Mouse (Mus musculus): ENCODE measurements around the gene Hist1h2ad.
"Not testable (repeated sequence)": the region's sequence is repeated elsewhere in the genome, so short reads cannot be mapped to it uniquely, and the experiment has no call there.

Gene Hist1h2ad

DNA sequence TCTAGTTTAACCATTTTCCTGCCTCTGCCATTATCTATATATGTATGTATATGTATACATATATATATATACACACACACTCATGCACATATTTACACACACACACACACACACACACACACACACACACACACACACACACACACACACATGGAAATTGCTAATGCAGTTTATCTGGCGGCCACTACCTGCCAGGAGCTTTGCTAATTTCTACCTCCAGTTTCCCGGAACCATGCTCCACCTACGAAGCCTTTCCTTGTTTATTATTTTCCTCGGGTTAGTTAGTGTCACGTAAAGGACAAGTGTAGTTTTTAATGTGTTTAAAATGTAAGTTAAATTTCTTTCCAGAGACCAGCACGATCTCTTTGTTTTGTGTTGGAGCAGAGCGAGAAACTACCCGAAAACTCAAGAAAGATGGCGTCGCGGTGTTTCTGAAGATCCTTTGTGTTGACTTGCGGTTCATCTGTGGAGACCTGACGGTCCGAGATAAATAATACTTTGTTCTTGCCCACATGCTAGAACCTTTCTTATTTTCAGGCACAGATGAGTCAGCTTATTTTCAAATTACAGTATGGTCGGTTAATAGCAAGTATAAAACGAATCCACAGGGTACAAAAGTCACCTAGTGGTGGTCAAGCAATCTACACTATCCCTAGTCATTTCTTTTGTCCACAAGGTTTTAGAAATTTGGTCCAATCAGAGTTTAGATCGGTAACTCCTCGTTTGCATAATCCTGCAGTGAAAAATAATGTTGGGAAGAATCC lies 11.3 kb upstream of the Hist1h2ad start:
- peak; percentile 90 for DNase-seq (ENCODE audit: low read depth, low spot score)

GRCm38 (mm10) chr13:23564482-23564881 lies 9.7 kb upstream of the Hist1h2ad start:
- no peak for DNase-seq (ENCODE audit: low read depth, low spot score)

DNA sequence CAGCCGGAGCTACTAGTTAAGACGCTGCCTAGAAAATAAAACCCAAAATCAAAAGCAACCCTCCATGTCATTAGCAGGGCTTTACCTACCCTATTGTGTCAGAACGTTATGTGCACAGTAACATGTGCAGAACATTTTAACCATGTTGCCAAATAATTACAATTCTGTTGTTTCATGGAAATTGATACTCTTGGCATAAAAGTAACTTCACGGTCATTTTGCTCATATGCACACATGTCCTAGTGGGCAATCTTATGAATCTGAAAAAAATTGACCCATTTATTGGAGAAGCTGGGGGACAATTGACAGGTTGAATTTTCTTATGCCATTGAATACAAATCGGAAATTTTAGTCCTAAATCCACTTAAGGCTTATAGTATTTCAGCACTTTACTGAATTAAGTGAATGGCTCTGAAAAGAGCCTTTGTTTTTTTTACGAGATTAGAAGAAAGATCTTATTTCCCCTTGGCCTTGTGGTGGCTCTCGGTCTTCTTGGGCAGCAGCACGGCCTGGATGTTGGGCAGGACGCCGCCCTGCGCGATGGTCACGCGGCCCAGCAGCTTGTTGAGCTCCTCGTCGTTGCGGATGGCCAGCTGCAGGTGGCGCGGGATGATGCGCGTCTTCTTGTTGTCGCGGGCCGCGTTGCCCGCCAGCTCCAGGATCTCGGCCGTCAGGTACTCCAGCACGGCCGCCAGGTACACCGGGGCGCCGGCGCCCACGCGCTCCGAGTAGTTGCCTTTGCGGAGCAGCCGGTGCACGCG lies 3.7 kb upstream of the Hist1h2ad start:
- DNase-seq (ENCODE audit: low read depth, low spot score): peak; percentile 56

DNA sequence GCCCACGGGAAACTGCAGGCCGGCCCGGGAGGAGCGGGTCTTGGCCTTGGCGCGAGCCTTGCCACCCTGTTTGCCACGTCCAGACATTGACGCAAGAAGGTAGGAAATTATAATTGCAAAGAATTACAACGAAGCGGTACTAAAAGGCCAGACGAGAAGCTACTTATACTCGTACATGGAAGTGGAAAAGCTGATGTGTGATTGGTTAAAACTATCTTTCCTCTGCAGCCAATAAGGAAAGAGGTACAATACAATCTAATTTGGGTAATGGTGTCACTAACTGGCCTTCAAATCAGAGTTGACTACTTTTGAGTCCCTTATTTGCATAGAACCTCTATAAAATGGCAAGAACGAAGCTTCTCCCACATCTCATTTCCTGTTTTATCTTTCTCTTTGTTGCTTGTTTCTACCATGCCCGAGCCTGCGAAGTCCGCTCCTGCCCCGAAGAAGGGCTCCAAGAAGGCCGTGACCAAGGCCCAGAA lies 3.1 kb upstream of the Hist1h2ad start, which contains the start of the genes Hist1h2ae and Hist1h2bg:
Gene Hist1h2ae (minus strand): TSS at position 199 of the 482 bp plus-strand sequence.
Gene Hist1h2bg (plus strand): TSS at position 375 of the 482 bp plus-strand sequence.
- DNase-seq (ENCODE audit: low read depth, low spot score): peak; percentile 98

- DNase-seq (ENCODE audit: low read depth, low spot score): peak; percentile 67
Observed at GRCm38 (mm10) chr13:23571504-23572217, 2.5 kb upstream of the Hist1h2ad start.

DNA sequence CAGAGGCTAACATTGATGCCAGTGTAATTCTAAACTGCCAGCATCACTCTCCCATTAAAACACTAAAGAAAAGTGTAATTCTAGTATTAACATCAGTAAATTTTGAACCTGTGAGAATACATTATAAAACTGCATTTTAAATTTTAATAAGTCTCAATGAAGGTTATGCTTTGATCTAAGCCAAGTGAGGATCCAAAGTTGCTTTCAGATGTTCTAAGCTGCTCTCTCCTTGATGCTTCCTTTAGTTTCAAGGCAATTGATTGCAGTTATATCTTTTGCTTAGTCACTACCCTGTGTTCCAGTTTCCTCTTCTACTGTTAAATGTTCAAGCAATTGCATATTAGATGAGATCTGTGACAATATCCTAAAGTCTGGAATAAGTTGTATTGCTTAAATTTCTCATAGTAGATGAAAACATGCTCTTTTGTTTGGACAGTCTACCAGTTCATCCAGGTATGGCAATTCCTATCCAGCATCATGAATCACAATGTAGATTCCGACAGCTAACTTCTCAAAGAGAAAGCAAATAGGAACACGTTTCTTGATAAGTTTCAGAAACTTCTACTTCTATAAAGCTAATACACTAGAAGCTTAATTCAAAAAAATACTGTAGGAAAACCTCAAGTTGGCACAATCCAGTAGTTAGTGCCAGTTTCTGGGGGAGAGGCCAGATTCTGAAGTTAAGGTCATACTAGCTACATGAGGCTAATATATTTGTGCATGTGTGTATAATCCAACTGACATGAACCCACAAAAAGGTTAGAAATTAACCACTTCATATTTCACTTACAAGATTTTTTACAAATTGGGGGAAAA lies 1.8 kb upstream of the Hist1h2ad start:
- peak; percentile 51 for DNase-seq (ENCODE audit: low read depth, low spot score)

- not testable (repeated sequence) for DNase-seq (ENCODE audit: low read depth, low spot score)
Observed at GRCm38 (mm10) chr13:23573034-23573897, 915 bp upstream of the Hist1h2ad start.

DNA sequence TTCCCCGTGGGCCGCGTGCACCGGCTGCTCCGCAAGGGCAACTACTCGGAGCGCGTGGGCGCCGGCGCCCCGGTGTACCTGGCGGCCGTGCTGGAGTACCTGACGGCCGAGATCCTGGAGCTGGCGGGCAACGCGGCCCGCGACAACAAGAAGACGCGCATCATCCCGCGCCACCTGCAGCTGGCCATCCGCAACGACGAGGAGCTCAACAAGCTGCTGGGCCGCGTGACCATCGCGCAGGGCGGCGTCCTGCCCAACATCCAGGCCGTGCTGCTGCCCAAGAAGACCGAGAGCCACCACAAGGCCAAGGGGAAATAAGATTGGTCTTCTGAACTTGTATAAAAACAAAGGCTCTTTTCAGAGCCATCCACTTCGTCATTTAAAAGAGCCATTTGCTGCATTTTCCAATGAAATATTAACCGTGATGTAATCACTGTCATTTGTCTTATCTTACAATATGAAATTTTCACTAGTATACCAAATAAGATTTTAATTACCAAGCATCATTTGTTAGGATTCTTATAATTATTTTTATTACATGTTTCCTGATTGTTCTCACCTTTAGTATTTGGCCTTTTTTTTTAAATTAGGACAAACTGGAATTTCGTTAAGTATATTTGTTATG lies 477 bp downstream of the Hist1h2ad start:
- DNase-seq (ENCODE audit: low read depth, low spot score): peak; percentile 59

- DNase-seq (ENCODE audit: low read depth, low spot score): peak; percentile 91
Observed at GRCm38 (mm10) chr13:23575271-23575851, 1.2 kb downstream of the Hist1h2ad start, which contains the start of gene Hist1h3d. TSS of gene Hist1h3d (plus strand) at chr13:23575763.

DNA sequence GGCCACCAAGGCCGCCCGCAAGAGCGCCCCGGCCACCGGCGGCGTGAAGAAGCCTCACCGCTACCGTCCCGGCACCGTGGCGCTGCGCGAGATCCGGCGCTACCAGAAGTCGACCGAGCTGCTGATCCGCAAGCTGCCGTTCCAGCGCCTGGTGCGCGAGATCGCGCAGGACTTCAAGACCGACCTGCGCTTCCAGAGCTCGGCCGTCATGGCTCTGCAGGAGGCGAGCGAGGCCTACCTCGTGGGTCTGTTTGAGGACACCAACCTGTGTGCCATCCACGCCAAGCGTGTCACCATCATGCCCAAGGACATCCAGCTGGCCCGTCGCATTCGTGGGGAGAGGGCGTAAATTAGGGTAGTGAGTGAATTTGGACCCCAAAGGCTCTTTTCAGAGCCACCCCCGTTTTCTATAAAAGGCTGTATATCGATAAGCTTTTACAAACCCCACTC lies 1.7 kb downstream of the Hist1h2ad start:
- DNase-seq (ENCODE audit: low read depth, low spot score): peak; percentile 64

DNA sequence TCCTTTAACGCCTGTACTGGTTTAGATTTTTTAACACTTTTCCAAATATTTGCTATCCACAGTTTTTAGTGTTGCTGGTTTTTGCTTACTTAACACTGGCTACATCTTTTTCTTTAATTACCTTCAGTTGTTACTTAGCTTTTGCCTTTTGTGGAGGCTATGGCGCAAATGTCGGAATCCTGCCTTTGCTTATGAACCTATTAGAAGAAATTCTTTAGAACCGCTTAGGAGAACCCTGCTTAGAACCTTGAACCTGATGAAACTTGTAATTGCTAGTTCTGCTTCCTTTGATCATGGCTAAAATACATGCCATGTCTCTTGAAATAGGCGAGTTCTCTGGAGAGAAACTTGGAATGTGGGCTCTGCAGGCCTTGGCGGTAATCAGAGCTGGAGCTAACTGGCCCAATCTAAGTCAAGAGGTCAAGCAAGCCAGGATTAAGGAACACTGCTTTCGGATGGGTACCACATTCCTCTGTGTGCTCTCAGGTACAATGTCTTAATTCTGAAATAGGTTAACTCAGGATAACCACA lies 2.2 kb downstream of the Hist1h2ad start:
- peak; percentile 87 for DNase-seq (ENCODE audit: low read depth, low spot score)

GRCm38 (mm10) chr13:23576906-23577639 lies 2.9 kb downstream of the Hist1h2ad start:
- DNase-seq (ENCODE audit: low read depth, low spot score): no peak

- no peak for DNase-seq (ENCODE audit: low read depth, low spot score)
Observed at GRCm38 (mm10) chr13:23577835-23578234, 3.7 kb downstream of the Hist1h2ad start.

GRCm38 (mm10) chr13:23581408-23582218 lies 7.4 kb downstream of the Hist1h2ad start, which contains the start of gene Hist1h4d:
TSS of gene Hist1h4d (plus strand) at chr13:23581598.
- peak; percentile 97 for DNase-seq (ENCODE audit: low read depth, low spot score)

GRCm38 (mm10) chr13:23582219-23583056 lies 8.3 kb downstream of the Hist1h2ad start:
- DNase-seq (ENCODE audit: low read depth, low spot score): peak; percentile 90
